Mouse (Mus musculus) testis, adult 2 months (tissue): ENCODE data around the gene Rbms2.

Source experiments
- CTCF ChIP-seq: fragments of 200-500 bp; IDR thresholded peaks from 2 replicates; pipeline ENCODE4 v1.5.1; 2012; ENCODE audit warnings: low read depth, mild to moderate bottlenecking, inconsistent platforms, low read length, moderate library complexity; ENCODE audit not compliant: control insufficient read depth, insufficient read depth, insufficient replicate concordance
- POLR2A ChIP-seq: fragments of 200-500 bp; IDR thresholded peaks from 2 replicates; pipeline ENCODE4 v1.6.1; 2012; ENCODE audit warnings: low read depth, mild to moderate bottlenecking, inconsistent platforms, low read length, moderate library complexity; ENCODE audit not compliant: control insufficient read depth

GRCm38 (mm10) chr10:128218387-128219117 lies 38.5 kb upstream of the Rbms2 start:
- TF ChIP-seq CTCF (no peak), POLR2A (no peak)
